Mouse (Mus musculus) hindbrain, embryonic 10.5 days (tissue): ENCODE results near the gene Itpr1. TPM values are rescaled to one million over a fixed set of nuclear protein-coding genes. Genes with fewer than 3 reads are reported as not detected.

ENCODE experiments used
- DNase-seq: peaks from one replicate; pipeline ENCODE4 v3.0.0-alpha.2; 2017; ENCODE audit warnings: low spot score
- H3K27ac ChIP-seq: fragments of 300-500 bp; sonication (generic); 2 replicates; pipeline ENCODE4 v1.5.1; 2016; ENCODE audit warnings: mild to moderate bottlenecking, moderate library complexity
- H3K27me3 ChIP-seq: fragments of 300-500 bp; sonication (generic); 2 replicates; pipeline ENCODE4 v1.6.1; 2016; ENCODE audit warnings: mild to moderate bottlenecking; ENCODE audit not compliant: poor library complexity, insufficient read depth, severe bottlenecking
- H3K36me3 ChIP-seq: fragments of 300-500 bp; sonication (generic); 2 replicates; pipeline ENCODE4 v1.6.1; 2016; ENCODE audit warnings: mild to moderate bottlenecking, moderate library complexity
- H3K4me1 ChIP-seq: fragments of 300-500 bp; sonication (generic); replicated peaks from 2 replicates; pipeline ENCODE4 v1.6.1; 2016; ENCODE audit warnings: mild to moderate bottlenecking
- H3K4me3 ChIP-seq: fragments of 300-500 bp; sonication (generic); 2 replicates; pipeline ENCODE4 v1.5.1; 2016; ENCODE audit warnings: mild to moderate bottlenecking, moderate library complexity
- H3K9me3 ChIP-seq: fragments of 300-500 bp; sonication (generic); 2 replicates; pipeline ENCODE4 v1.6.1; 2016; ENCODE audit warnings: mild to moderate bottlenecking, moderate library complexity
- WGBS: fragments of 180-500 bp; shearing (Covaris S2); methylation state at CpG from one replicate; pipeline ENCODE4 v1.1.7; 2016; 5-methylcytosine and 5-hydroxymethylcytosine counted together
- polyA plus RNA-seq: library from polyadenylated mRNA; unstranded; fragments of >200 nt; fragmentation: Nextera tagmentation; extraction: Ambion mirVana; gene quantifications from 2 replicates; pipeline ENCODE4 v1.2.1, GENCODE M21; 2016

Gene Itpr1
- polyA plus RNA-seq, 1 experiment from 2014 or later, result 6.9 TPM

DNA sequence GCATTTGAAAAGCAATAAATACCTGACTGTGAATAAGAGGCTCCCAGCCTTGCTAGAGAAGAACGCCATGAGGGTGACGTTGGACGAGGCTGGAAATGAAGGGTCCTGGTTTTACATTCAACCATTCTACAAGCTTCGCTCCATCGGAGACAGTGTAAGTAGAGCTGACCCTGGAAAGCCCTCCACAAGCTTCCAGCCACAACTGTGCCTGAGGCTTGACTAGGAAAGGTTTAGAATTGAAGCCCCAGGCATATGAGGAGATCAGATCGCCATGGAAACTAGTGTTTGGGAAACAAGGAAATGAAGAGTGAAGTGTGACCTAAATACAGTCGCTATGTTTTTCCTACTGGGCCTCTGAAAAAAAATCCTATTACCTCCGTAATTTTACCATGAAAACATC is 139.1 kb downstream of the Itpr1 start:
- no peak for DNase-seq
- no peak overlapping the region for H3K27ac ChIP-seq
- WGBS, result 84% methylated on average over 8 of the region's 8 CpGs

DNA sequence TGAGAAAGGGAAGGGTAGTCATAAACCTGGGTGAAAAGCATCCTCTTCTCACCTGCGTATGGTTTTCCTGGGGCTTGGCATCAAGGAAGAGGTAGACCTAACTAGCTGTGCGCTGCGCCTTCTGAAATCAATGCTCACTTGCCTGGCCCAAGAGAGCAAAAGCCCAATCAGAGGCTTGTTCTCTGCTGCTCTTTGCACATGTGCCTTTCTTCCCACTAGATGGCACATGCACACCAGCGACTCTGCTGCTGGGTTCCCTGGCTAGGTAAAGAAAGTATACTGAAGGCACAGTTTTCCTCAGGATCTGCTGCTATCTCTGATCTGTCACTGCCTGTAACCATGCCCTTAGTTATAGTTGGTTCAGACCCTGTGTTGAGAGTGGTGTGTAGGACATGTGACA is 154.5 kb downstream of the Itpr1 start:
- WGBS, result 89% methylated on average over 4 of the region's 4 CpGs
- no peak for DNase-seq
- Histone ChIP-seq H3K36me3 (peaks cover 17% of the 10 kb centered on the region), H3K9me3 (no peaks in the 10 kb centered on the region), H3K4me1 (no peaks in the 10 kb centered on the region), H3K27me3 (no peaks in the 10 kb centered on the region), H3K27ac (no peak overlapping the region), H3K4me3 (no peak overlapping the region)

More for the DNA sequence above, 139.1 kb downstream of the Itpr1 start:
- Histone ChIP-seq H3K27me3 (no peaks in the 10 kb centered on the region), H3K36me3 (peaks cover 11% of the 10 kb centered on the region), H3K4me1 (no peaks in the 10 kb centered on the region), H3K4me3 (no peak overlapping the region), H3K9me3 (no peaks in the 10 kb centered on the region)

DNA sequence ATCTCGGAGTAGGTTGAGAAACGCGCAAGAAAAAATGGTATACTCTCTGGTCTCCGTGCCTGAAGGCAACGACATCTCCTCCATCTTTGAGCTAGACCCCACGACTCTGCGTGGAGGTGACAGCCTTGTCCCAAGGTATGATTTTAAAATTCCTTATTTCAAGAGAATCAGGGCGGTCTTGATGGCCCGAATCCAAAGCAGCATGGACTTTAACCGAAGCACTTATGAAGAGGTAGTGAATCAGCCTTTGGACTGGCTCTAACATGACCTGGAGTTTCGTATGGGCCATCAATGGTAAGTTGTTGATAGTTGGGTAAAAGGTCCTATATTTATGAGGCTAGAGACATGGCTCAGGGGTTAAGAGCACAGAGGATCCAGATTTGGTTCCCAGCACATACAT is 156.1 kb downstream of the Itpr1 start:
- no peak overlapping the region for H3K27ac ChIP-seq
- 95% methylated on average over 11 of the region's 11 CpGs for WGBS
- no peaks in the 10 kb centered on the region for H3K4me1 ChIP-seq
- H3K27me3 ChIP-seq, result no peaks in the 10 kb centered on the region
- H3K4me3 ChIP-seq, result no peak overlapping the region
- peaks cover 11% of the 10 kb centered on the region; the same call in 1 of the 2 replicates for H3K36me3 ChIP-seq
- no peaks in the 10 kb centered on the region for H3K9me3 ChIP-seq
- no peak for DNase-seq

- Histone ChIP-seq H3K27ac (no peak overlapping the region), H3K4me1 (no peaks in the 10 kb centered on the region), H3K36me3 (peaks cover 5% of the 10 kb centered on the region; the same call in 1 of the 2 replicates), H3K4me3 (no peak overlapping the region), H3K27me3 (no peaks in the 10 kb centered on the region), H3K9me3 (no peaks in the 10 kb centered on the region)
- no peak for DNase-seq
- 92% methylated on average over 7 of the region's 7 CpGs for WGBS
These were observed 158.5 kb downstream of the Itpr1 start for GRCm38 (mm10) chr6:108371347-108371893.

- DNase-seq, result no peak
These were observed 161.1 kb downstream of the Itpr1 start for GRCm38 (mm10) chr6:108374019-108374418.

GRCm38 (mm10) chr6:108379041-108379440 is 166.1 kb downstream of the Itpr1 start:
- Histone ChIP-seq H3K4me1 (no peaks in the 10 kb centered on the region), H3K36me3 (peaks cover 41% of the 10 kb centered on the region), H3K9me3 (peaks cover 3% of the 10 kb centered on the region; the same call in 1 of the 2 replicates), H3K27me3 (no peaks in the 10 kb centered on the region), H3K4me3 (no peak overlapping the region), H3K27ac (no peak overlapping the region)
- 89% methylated on average over 3 of the region's 3 CpGs for WGBS
- DNase-seq, result no peak

More at GRCm38 (mm10) chr6:108374019-108374418, 161.1 kb downstream of the Itpr1 start:
- no peak overlapping the region for H3K4me3 ChIP-seq
- H3K9me3 ChIP-seq, result no peaks in the 10 kb centered on the region
- H3K4me1 ChIP-seq, result no peaks in the 10 kb centered on the region
- H3K27ac ChIP-seq, result no peak overlapping the region
- WGBS, result 80% methylated on average over 7 of the region's 7 CpGs
- H3K27me3 ChIP-seq, result no peaks in the 10 kb centered on the region
- H3K36me3 ChIP-seq, result peaks cover 16% of the 10 kb centered on the region; the same call in 1 of the 2 replicates

- no peaks in the 10 kb centered on the region for H3K4me1 ChIP-seq
- no peak overlapping the region for H3K27ac ChIP-seq
- H3K27me3 ChIP-seq, result no peaks in the 10 kb centered on the region
- H3K4me3 ChIP-seq, result no peak overlapping the region
- H3K36me3 ChIP-seq, result peaks cover 48% of the 10 kb centered on the region
- WGBS, result 87% methylated on average over 2 of the region's 2 CpGs
- H3K9me3 ChIP-seq, result peaks cover 3% of the 10 kb centered on the region; the same call in 1 of the 2 replicates
- DNase-seq, result no peak
These were observed 167.3 kb downstream of the Itpr1 start for GRCm38 (mm10) chr6:108380209-108380608.

DNA sequence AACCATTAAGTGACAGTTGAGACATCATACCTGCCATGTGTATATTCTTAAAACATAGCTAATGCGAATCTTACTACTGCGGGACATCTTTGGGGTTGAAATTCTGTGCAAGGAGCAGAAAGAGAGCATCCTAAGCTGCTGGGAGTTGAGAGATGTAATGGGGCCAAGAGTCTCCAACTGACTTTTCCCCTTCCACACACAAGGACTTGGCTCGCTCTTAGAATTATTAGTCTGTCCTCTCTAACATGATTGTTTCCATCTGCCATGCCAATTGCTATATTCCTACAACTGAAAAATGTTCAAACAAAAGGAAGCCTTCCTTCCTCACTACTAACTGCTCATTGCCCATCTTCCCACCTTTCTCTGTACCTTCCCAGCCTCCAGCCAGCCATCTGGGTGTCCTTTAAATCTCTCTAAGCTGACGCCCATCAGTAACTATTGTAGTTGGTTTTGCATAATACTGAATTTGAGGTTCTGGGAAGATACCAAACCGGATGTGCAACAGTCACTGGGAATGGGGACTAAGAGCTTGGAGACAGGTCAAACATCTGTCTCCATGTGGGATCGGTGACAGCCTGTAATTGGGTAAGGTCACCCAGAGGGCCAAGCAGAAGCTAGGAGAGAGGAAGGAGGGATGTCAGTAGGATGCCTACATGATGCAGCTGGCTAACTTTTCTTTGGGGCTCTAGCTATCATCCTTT is 177.9 kb downstream of the Itpr1 start:
- Histone ChIP-seq H3K27me3 (no peaks in the 10 kb centered on the region), H3K4me1 (no peaks in the 10 kb centered on the region), H3K27ac (no peak overlapping the region), H3K4me3 (no peak overlapping the region), H3K36me3 (peaks cover 65% of the 10 kb centered on the region), H3K9me3 (no peaks in the 10 kb centered on the region)
- DNase-seq, result no peak
- WGBS, result 91% methylated on average over 6 of the region's 6 CpGs

GRCm38 (mm10) chr6:108393131-108393530 is 180.2 kb downstream of the Itpr1 start:
- no peaks in the 10 kb centered on the region for H3K4me1 ChIP-seq
- H3K36me3 ChIP-seq, result peaks cover 63% of the 10 kb centered on the region
- 93% methylated on average over 8 of the region's 8 CpGs for WGBS
- H3K27me3 ChIP-seq, result no peaks in the 10 kb centered on the region
- no peak overlapping the region for H3K27ac ChIP-seq
- no peak for DNase-seq
- H3K9me3 ChIP-seq, result no peaks in the 10 kb centered on the region
- no peak overlapping the region for H3K4me3 ChIP-seq

- Histone ChIP-seq H3K27ac (no peak overlapping the region), H3K4me1 (no peaks in the 10 kb centered on the region; the same call in 1 of the 2 replicates), H3K27me3 (no peaks in the 10 kb centered on the region), H3K36me3 (peaks cover 64% of the 10 kb centered on the region), H3K9me3 (no peaks in the 10 kb centered on the region), H3K4me3 (no peak overlapping the region)
- no peak for DNase-seq
- WGBS, result 93% methylated on average over 3 of the region's 3 CpGs
These were observed 185.1 kb downstream of the Itpr1 start for GRCm38 (mm10) chr6:108397956-108398355.

DNA sequence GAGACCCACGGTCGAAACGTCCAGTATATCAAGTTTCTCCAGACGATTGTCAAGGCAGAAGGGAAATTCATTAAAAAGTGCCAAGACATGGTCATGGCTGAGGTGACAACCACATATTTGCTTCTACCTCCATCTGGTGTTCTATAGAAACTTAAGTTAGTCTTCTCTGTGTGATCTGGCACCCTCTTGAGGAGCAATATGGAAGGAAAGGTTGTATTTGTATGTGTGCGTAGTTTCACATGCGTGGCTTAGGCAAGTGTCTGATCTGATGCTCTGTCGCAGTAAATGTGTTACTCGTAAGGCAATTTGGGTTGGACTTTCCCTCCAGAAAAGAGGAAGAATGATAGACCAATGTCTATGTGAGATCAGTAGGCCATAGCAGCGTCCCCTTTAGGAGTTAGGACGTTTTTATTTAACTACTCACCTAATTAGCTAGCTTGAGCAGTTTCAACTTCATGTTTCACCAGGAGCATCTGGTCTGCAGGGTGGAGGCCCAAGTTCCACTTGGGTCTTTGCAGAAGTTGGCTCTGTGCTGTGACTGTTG is 188.6 kb downstream of the Itpr1 start:
- no peak overlapping the region for H3K4me3 ChIP-seq
- WGBS, result 92% methylated on average over 10 of the region's 10 CpGs
- no peak overlapping the region for H3K27ac ChIP-seq
- no peaks in the 10 kb centered on the region for H3K27me3 ChIP-seq
- H3K9me3 ChIP-seq, result no peaks in the 10 kb centered on the region
- H3K4me1 ChIP-seq, result no peaks in the 10 kb centered on the region; the same call in 1 of the 2 replicates
- peaks cover 50% of the 10 kb centered on the region for H3K36me3 ChIP-seq
- DNase-seq, result no peak

DNA sequence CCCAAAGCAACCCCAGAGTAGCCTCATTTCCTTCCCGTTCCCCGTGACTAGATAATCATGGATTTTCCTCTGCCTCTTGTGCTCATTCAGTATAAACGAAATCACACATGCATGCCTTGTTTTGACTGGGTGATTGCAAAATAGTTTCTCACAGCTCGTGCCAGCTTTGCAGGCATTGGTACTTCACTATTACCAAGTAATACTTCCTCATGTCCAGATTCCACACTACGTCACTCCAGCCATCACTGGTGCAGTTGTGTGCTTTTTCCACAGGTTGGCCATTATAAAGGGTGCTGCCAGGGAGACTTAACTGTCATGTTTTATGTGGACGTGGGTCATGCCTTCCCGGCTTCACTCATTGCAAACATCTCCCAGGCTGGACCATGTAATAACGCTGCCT is 191.8 kb downstream of the Itpr1 start:
- H3K27me3 ChIP-seq, result no peaks in the 10 kb centered on the region

DNA sequence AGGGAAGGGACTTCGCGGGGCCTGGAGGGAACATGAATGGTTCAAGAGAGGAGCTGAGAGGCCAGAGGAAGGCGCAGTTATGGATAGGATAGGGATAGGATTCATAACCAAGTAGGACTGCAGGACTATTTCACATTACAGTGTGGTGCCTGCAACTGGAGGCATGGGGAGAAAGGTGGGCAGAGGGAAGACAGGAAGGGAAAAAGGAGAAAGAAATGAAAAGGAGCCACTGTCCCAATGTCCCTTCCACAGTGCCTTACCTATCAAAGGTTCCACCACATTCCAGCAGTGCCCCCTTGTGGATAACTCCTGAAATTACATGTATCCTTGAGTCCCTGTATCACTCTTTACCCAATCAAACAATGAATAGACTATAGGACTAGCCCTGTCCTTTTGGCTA is 195.2 kb downstream of the Itpr1 start:
- no peaks in the 10 kb centered on the region for H3K4me1 ChIP-seq
- peak; percentile 43 for DNase-seq
- no peaks in the 10 kb centered on the region for H3K9me3 ChIP-seq
- no peak overlapping the region for H3K27ac ChIP-seq
- peaks cover 24% of the 10 kb centered on the region for H3K36me3 ChIP-seq
- no peaks in the 10 kb centered on the region for H3K27me3 ChIP-seq
- 95% methylated on average over 3 of the region's 3 CpGs for WGBS
- H3K4me3 ChIP-seq, result no peak overlapping the region

More for the DNA sequence above, 191.8 kb downstream of the Itpr1 start:
- no peak for DNase-seq
- Histone ChIP-seq H3K27ac (no peak overlapping the region), H3K4me3 (no peak overlapping the region), H3K9me3 (no peaks in the 10 kb centered on the region), H3K4me1 (no peaks in the 10 kb centered on the region), H3K36me3 (peaks cover 42% of the 10 kb centered on the region)
- 93% methylated on average over 8 of the region's 8 CpGs for WGBS
